21 mouse cellular contexts compared by ENCODE assay signal in the genomic region with DNA sequence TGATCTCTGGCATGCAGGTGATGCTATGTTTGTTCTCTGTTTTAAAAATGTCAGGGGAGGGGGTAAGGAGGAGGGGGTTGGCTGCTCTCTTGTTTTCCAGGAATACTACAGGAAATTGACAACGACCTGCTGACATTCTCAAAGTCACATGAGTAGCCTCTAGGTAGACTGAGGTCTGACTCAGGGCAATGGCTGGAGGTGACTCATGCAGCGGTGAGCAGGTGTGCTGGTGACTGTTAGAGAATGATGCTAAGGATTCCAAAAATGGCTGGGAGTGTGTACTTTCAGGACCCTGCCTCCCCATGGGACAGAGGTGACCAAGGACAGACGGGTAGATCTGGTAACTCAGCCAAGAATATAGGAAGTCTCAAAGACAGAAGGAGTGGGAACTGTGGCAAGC. TPM values are rescaled to one million over a fixed set of nuclear protein-coding genes. Genes with fewer than 3 reads are reported as not detected.
A peak's percentile ranks its signal among the peaks of the same experiment; 100 is the strongest.
DNase-seq lines count a peak whose midpoint lies in the region; ATAC-seq and TF ChIP-seq lines count a peak whose summit lies in the region.
"Had no signal": no experiment of that assay in that cellular context is flagged by ENCODE, and none has a peak within 500 bp of the region (broad histone marks: within the 10 kb centered on the region; RNA-seq: fewer than 3 reads in every experiment).

No protein-coding gene starts in this region.

- 79% methylated on average over 3 of the region's 3 CpGs for WGBS in hindbrain, postnatal 0 days
- 85% methylated on average over 3 of the region's 3 CpGs for WGBS in hindbrain, embryonic 16.5 days
- WGBS in intestine, postnatal 0 days, result 73% methylated on average over 3 of the region's 3 CpGs

- H3K27me3 ChIP-seq in hindbrain, postnatal 0 days (ENCODE audit: insufficient read depth, low read length), result no peaks in the 10 kb centered on the region
- no peaks in the 10 kb centered on the region for H3K27me3 ChIP-seq in hindbrain, embryonic 16.5 days (replicated peaks; ENCODE audit: control insufficient read depth, insufficient read depth, low read length)
- H3K27me3 ChIP-seq in CH12.LX (replicated peaks), result peaks cover 3% of the 10 kb centered on the region
- H3K27me3 ChIP-seq in intestine, postnatal 0 days (replicated peaks; ENCODE audit: control insufficient read depth, insufficient read depth, low read length), result 0 out of 2 replicates have a peak, but pooled peaks cover 3% of the 10 kb centered on the region
- H3K27me3 ChIP-seq: forebrain, embryonic 13.5 days; forebrain, embryonic 15.5 days; Patski had no signal

- H3K4me2 ChIP-seq in hindbrain, postnatal 0 days (ENCODE audit: low read depth, low read length), result no peak overlapping the region
- no peak overlapping the region for H3K4me2 ChIP-seq in hindbrain, embryonic 16.5 days (ENCODE audit: low read length)
- no peak overlapping the region for H3K4me2 ChIP-seq in CH12.LX (ENCODE audit: insufficient read depth, low read depth, poor library complexity, severe bottlenecking)
- H3K4me2 ChIP-seq in intestine, postnatal 0 days (replicated peaks; ENCODE audit: low read depth), result no peak overlapping the region
- H3K4me2 ChIP-seq: embryonic facial prominence, embryonic 12.5 days; forebrain, embryonic 13.5 days; forebrain, embryonic 15.5 days had no signal

- 0 out of 2 replicates have a peak, but pooled peaks cover 4% of the 10 kb centered on the region for H3K4me1 ChIP-seq in hindbrain, postnatal 0 days (ENCODE audit: insufficient read depth, low read length)
- H3K4me1 ChIP-seq in hindbrain, embryonic 16.5 days (ENCODE audit: control insufficient read depth, insufficient read depth, low read depth, low read length), result peaks cover 15% of the 10 kb centered on the region
- H3K4me1 ChIP-seq in CH12.LX (ENCODE audit: control insufficient read depth in 1 of 2, insufficient read depth in 2 of 2), result peaks cover 26 to 70% of the 10 kb centered on the region in 2 experiments
- no peaks in the 10 kb centered on the region for H3K4me1 ChIP-seq in cortical plate, adult 2 months (ENCODE audit: control insufficient read depth, insufficient read depth, low read length)
- no peaks in the 10 kb centered on the region for H3K4me1 ChIP-seq in intestine, postnatal 0 days (replicated peaks; ENCODE audit: control insufficient read depth, insufficient read depth, low read length)

- in situ Hi-C loops in CH12.LX (cut with MboI; ENCODE audit: low pct_ligation_motif_present, low pct_unique_long_range_greater_than_20kb, low sequenced_read_pairs), result no loop called here

- no peak for TF ChIP-seq CTCF in hindbrain, postnatal 0 days (IDR thresholded peaks at IDR 0.05; ENCODE audit: low read depth)
- no peak for TF ChIP-seq CTCF in CH12.LX (conservative IDR thresholded peaks at IDR 0.05 in 1 of 2, IDR thresholded peaks at IDR 0.05 in 1 of 2; ENCODE audit: low read depth in 2 of 2, low read length in 2 of 2)
- TF ChIP-seq CTCF in cortical plate, adult 2 months (IDR thresholded peaks at IDR 0.05; ENCODE audit: extremely low read depth, insufficient read depth, low read length), result no peak
- TF ChIP-seq CTCF in intestine, postnatal 0 days (IDR thresholded peaks at IDR 0.05; ENCODE audit: low read depth), result no peak

- no peak overlapping the region for H3K4me3 ChIP-seq in hindbrain, postnatal 0 days (ENCODE audit: low read length)
- no peak overlapping the region for H3K4me3 ChIP-seq in hindbrain, embryonic 16.5 days (ENCODE audit: low read length)
- no peak overlapping the region for H3K4me3 ChIP-seq in CH12.LX (replicated peaks in 1 of 3; ENCODE audit: low read depth in 2 of 3, low read length in 2 of 3, poor library complexity in 1 of 3)
- H3K4me3 ChIP-seq in cortical plate, adult 2 months (ENCODE audit: insufficient read depth, low read length), result no peak overlapping the region
- H3K4me3 ChIP-seq in intestine, postnatal 0 days (ENCODE audit: low read depth, low read length), result no peak overlapping the region
- H3K4me3 ChIP-seq: embryonic facial prominence, embryonic 10.5 days; embryonic facial prominence, embryonic 12.5 days; forebrain, embryonic 13.5 days; forebrain, embryonic 15.5 days had no signal

- no peak for TF ChIP-seq POLR2A in CH12.LX (IDR thresholded peaks at IDR 0.05; ENCODE audit: low read depth, low read length)
- TF ChIP-seq POLR2A in cortical plate, adult 2 months (IDR thresholded peaks at IDR 0.05; ENCODE audit: extremely low read depth, insufficient read depth, low read length), result 0 out of 2 replicates have a peak, but pooled peaks have one; percentile 5

- no peaks in the 10 kb centered on the region for H3K79me2 ChIP-seq in CH12.LX (replicated peaks; ENCODE audit: control insufficient read depth, extremely low read depth, insufficient read depth, poor library complexity, severe bottlenecking)

- no peaks in the 10 kb centered on the region for H3K36me3 ChIP-seq in hindbrain, postnatal 0 days (ENCODE audit: insufficient read depth, low read length)
- H3K36me3 ChIP-seq in hindbrain, embryonic 16.5 days (ENCODE audit: control insufficient read depth, insufficient read depth, low read length), result no peaks in the 10 kb centered on the region
- no peaks in the 10 kb centered on the region for H3K36me3 ChIP-seq in CH12.LX (replicated peaks in 1 of 2; ENCODE audit: control insufficient read depth in 1 of 2, insufficient read depth in 1 of 2, low read length in 1 of 2)
- no peaks in the 10 kb centered on the region for H3K36me3 ChIP-seq in intestine, postnatal 0 days (ENCODE audit: control insufficient read depth, insufficient read depth)
- H3K36me3 ChIP-seq: embryonic facial prominence, embryonic 10.5 days; embryonic facial prominence, embryonic 12.5 days; forebrain, embryonic 15.5 days; G1E had no signal

- no peak for ATAC-seq in hindbrain, postnatal 0 days
- no peak for ATAC-seq in hindbrain, embryonic 16.5 days
- no peak for ATAC-seq in intestine, postnatal 0 days
- ATAC-seq: activated CD4-positive, CD25-positive, alpha-beta regulatory T cell, adult 4 months; CD4-positive, CD25-positive, alpha-beta regulatory T cell, adult 4 months; forebrain, embryonic 15.5 days; forebrain, postnatal 0 days; Patski had no signal

- H3K9ac ChIP-seq in hindbrain, postnatal 0 days (replicated peaks; ENCODE audit: low read length), result no peak overlapping the region
- no peak overlapping the region for H3K9ac ChIP-seq in hindbrain, embryonic 16.5 days (ENCODE audit: low read depth, low read length)
- no peak overlapping the region for H3K9ac ChIP-seq in CH12.LX (ENCODE audit: insufficient read depth, low read depth)
- no peak overlapping the region for H3K9ac ChIP-seq in intestine, postnatal 0 days (ENCODE audit: low read depth, low read length)
- H3K9ac ChIP-seq: embryonic facial prominence, embryonic 12.5 days; forebrain, embryonic 13.5 days; forebrain, embryonic 15.5 days; forebrain, postnatal 0 days had no signal

- dilution Hi-C loops in CH12.LX (cut with MboI; ENCODE audit: extremely low pct_ligation_motif_present, extremely low pct_unique_long_range_greater_than_20kb, low sequenced_read_pairs), result no loop called here

- H3K9me3 ChIP-seq in hindbrain, postnatal 0 days (ENCODE audit: low read length), result no peaks in the 10 kb centered on the region
- H3K9me3 ChIP-seq in hindbrain, embryonic 16.5 days (ENCODE audit: control insufficient read depth, low read length), result no peaks in the 10 kb centered on the region
- no peaks in the 10 kb centered on the region for H3K9me3 ChIP-seq in CH12.LX (replicated peaks; ENCODE audit: low read length)
- H3K9me3 ChIP-seq in intestine, postnatal 0 days (ENCODE audit: control insufficient read depth), result no peaks in the 10 kb centered on the region
- H3K9me3 ChIP-seq: embryonic facial prominence, embryonic 10.5 days; embryonic facial prominence, embryonic 12.5 days; forebrain, embryonic 13.5 days; forebrain, embryonic 15.5 days; G1E had no signal

- TF ChIP-seq RAD21 in CH12.LX (IDR thresholded peaks at IDR 0.05; ENCODE audit: low read depth, low read length), result no peak

- 0 out of 2 replicates have a peak overlapping the region, but pooled peaks have one; percentile 36 for H3K27ac ChIP-seq in hindbrain, postnatal 0 days
- no peak overlapping the region for H3K27ac ChIP-seq in hindbrain, embryonic 16.5 days (ENCODE audit: low read depth, low read length)
- H3K27ac ChIP-seq in CH12.LX (ENCODE audit: insufficient read depth, low read depth), result no peak overlapping the region
- H3K27ac ChIP-seq in cortical plate, adult 2 months (ENCODE audit: insufficient read depth, low read length), result no peak overlapping the region
- H3K27ac ChIP-seq in intestine, postnatal 0 days (ENCODE audit: low read depth, low read length), result no peak overlapping the region
- H3K27ac ChIP-seq: embryonic facial prominence, embryonic 10.5 days; embryonic facial prominence, embryonic 12.5 days; forebrain, embryonic 13.5 days; forebrain, embryonic 15.5 days had no signal

- no peak for TF ChIP-seq EP300 in CH12.LX (IDR thresholded peaks at IDR 0.05; ENCODE audit: low read length)

- DNase-seq in cerebellum, adult 9-10 months, result peak; percentile 27
- DNase-seq in cerebellum, adult 11 months, result no peak
- DNase-seq in hindbrain, postnatal 0 days (ENCODE audit: low spot score), result no peak
- DNase-seq in CH12.LX (ENCODE audit: extremely low read depth), result no peak
- no peak for DNase-seq in yolk sac, embryonic 10.5 days (ENCODE audit: low spot score)
- DNase-seq: adrenal gland, adult 8-10 months; adrenal gland, postnatal 14 days; adrenal gland, postnatal 36 days; forebrain, postnatal 0 days had no signal

TF ChIP-seq in CH12.LX, 34 proteins besides CTCF, POLR2A, EP300 and RAD21 (continues in another document):
- TF ChIP-seq SMC3 (IDR thresholded peaks at IDR 0.05; ENCODE audit: low read depth, low read length) (no peak), BHLHE40 (IDR thresholded peaks at IDR 0.05; ENCODE audit: low read depth, low read length) (0 out of 2 replicates have a peak, but pooled peaks have one; percentile 10), ETS1 (conservative IDR thresholded peaks at IDR 0.05; ENCODE audit: low read depth, low read length) (peak; percentile 55; the same call in 1 of the 2 replicates), CHD1 (IDR thresholded peaks at IDR 0.05; ENCODE audit: low read depth, low read length) (no peak), USF2 (conservative IDR thresholded peaks at IDR 0.05; ENCODE audit: low read depth, low read length) (no peak), JUND (conservative IDR thresholded peaks at IDR 0.05; ENCODE audit: low read depth, low read length) (no peak), NRF1 (IDR thresholded peaks at IDR 0.05; ENCODE audit: low read depth, low read length) (no peak), ZNF384 (IDR thresholded peaks at IDR 0.05; ENCODE audit: low read depth, low read length) (no peak)

RNA-seq across cellular contexts. Expression of a gene that starts 8.1 kb away (rescaled TPM):
- total RNA-seq in hindbrain, postnatal 0 days (2014; rRNA removed), result 0.43 TPM in 1 of 2 replicates, not detected in the other
- polyA plus RNA-seq in hindbrain, postnatal 0 days (2015; fragmentation: Nextera tagmentation; extraction: Ambion mirVana), result 0.48 and 1.1 TPM in 2 replicates
- polyA plus RNA-seq in hindbrain, embryonic 16.5 days (2015; fragmentation: Nextera tagmentation; extraction: Ambion mirVana), result 0.85 and 0.87 TPM in 2 replicates
- total RNA-seq in CH12.LX (2012; rRNA removed) (0.17 TPM in 1 of 2 replicates, not detected in the other), CH12.LX (2014; rRNA removed) (not detected in 2 replicates)
- polyA plus RNA-seq in CH12.LX (2012; ENCODE audit: insufficient read length, low read depth), result 0.30 and 0.50 TPM in 2 replicates
- polyA plus RNA-seq in cortical plate, adult 2 months (2012; rRNA removed), result 0.06 TPM in 1 of 2 replicates, not detected in the other
- polyA plus RNA-seq in intestine, postnatal 0 days (2015; fragmentation: Nextera tagmentation; extraction: Ambion mirVana), result 0.10 and 0.21 TPM in 2 replicates
- total RNA-seq: adrenal gland, postnatal 14 days; G1E; gastrocnemius, adult 18-20 months had no signal
- polyA plus RNA-seq: activated CD4-positive, CD25-positive, alpha-beta regulatory T cell, adult 4 months; CD4-positive, CD25-positive, alpha-beta regulatory T cell, adult 4 months; G1E had no signal
